Mouse (Mus musculus): ENCODE results near the gene Uap1.

GRCm38 (mm10) chr1:170150870-170151269, 23.9 kb downstream of the Uap1 start:
- TF ChIP-seq CTCF (IDR thresholded peaks at IDR 0.05; ENCODE audit: borderline replicate concordance, control insufficient read depth, extremely low read depth, insufficient read depth, low read length, poor library complexity) (no peak), POLR2A (IDR thresholded peaks at IDR 0.05; ENCODE audit: control insufficient read depth, extremely low read depth, insufficient read depth, low read length, poor library complexity) (no peak)
